Mouse (Mus musculus): ENCODE results near the gene Ccdc181. TPM values are rescaled to one million over a fixed set of nuclear protein-coding genes. Genes with fewer than 3 reads are reported as not detected.

Ccdc181 gene
- polyA plus RNA-seq, 1 experiment, result 18.6 TPM

DNA sequence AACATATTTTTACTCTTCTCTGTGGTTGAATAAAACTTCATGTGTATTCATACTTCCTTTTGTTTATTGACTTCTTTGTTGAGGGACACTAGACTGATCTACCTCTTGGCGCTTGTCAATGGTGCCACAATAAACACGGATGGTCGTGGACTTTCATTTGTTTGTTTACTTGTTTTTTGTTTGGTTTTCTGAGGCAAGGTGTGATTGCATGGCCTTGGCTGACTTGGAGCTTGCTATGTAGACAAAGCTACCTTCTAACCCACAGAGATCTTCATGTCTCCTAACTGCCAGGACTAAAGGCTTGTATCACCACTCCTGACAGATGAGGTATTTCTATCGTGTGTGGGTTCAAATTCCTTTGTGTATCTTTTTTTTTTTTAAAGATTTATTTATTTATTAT lies 48.8 kb downstream of the Ccdc181 start:
- WGBS, result 96% methylated on average over 4 of the region's 4 CpGs
- DNase-seq, result no peak
- TF ChIP-seq POLR2A (IDR thresholded peaks at IDR 0.05; ENCODE audit: borderline replicate concordance, insufficient read depth, low read length), result no peak
- TF ChIP-seq CTCF (IDR thresholded peaks at IDR 0.05; ENCODE audit: borderline replicate concordance, insufficient read depth, low read depth, low read length), result no peak
- no peaks in the 10 kb centered on the region for H3K27me3 ChIP-seq (ENCODE audit: control insufficient read depth, insufficient read depth, low read length)
- H3K27ac ChIP-seq (ENCODE audit: insufficient read depth, low read length), result no peak overlapping the region
- H3K4me1 ChIP-seq (ENCODE audit: control insufficient read depth, insufficient read depth, low read length), result no peaks in the 10 kb centered on the region
- H3K4me3 ChIP-seq (replicated peaks; ENCODE audit: insufficient read depth, low read depth, low read length), result no peak overlapping the region

DNA sequence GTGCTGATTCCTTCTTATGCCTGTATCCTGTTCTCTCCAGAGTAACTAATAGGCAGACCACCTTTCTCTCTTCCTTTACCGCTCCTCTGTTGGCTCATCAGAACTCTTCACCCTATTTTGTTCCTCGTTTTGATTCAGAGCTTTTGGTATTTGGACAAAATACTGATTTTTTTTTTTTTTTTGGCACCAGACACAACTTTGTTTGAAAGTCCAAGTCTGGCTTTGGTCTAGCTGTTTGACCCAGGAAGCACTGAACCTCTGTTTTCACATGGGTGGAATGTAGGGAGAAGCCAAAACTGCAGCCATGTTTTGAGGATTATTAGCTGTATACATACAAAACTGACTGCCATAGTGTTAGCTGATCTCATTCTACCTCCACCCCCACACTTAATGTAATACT lies 49.5 kb downstream of the Ccdc181 start:
- TF ChIP-seq POLR2A (IDR thresholded peaks at IDR 0.05; ENCODE audit: borderline replicate concordance, insufficient read depth, low read length), result no peak
- no peak for TF ChIP-seq CTCF (IDR thresholded peaks at IDR 0.05; ENCODE audit: borderline replicate concordance, insufficient read depth, low read depth, low read length)
- Histone ChIP-seq H3K4me1 (ENCODE audit: control insufficient read depth, insufficient read depth, low read length) (no peaks in the 10 kb centered on the region), H3K27ac (ENCODE audit: insufficient read depth, low read length) (no peak overlapping the region), H3K4me3 (replicated peaks; ENCODE audit: insufficient read depth, low read depth, low read length) (no peak overlapping the region), H3K27me3 (ENCODE audit: control insufficient read depth, insufficient read depth, low read length) (no peaks in the 10 kb centered on the region)
- no peak for DNase-seq
- 73% methylated on average over 2 of the region's 2 CpGs for WGBS

DNA sequence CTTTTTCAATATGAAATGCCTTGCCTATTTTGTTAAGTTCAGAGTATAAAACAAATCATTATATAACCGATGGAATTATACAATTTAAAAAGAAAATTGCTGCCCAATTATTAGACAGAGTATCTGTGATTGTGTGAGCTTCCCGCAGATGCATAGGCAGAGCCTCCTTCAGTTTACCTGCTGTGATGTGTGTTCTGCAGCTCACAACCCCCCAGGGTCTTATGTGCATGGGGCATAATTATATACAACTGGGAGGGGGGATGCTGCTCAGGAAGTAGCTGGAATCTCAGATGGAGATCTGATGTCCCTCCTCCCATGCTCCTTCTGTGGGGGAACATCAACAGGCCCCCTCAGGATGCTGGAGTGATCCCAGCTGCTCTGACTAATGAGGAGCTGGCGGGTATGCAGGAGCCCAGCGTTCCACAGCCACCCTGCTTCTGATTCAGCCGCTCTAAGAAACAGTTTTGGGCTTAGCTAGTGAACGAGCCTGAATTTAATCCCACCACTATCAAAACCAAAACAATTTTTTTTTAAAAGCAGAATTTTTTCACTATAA lies 51.3 kb downstream of the Ccdc181 start:
- TF ChIP-seq CTCF (IDR thresholded peaks at IDR 0.05; ENCODE audit: borderline replicate concordance, insufficient read depth, low read depth, low read length) (no peak), POLR2A (IDR thresholded peaks at IDR 0.05; ENCODE audit: borderline replicate concordance, insufficient read depth, low read length) (no peak)
- Histone ChIP-seq H3K27ac (ENCODE audit: insufficient read depth, low read length) (no peak overlapping the region), H3K27me3 (ENCODE audit: control insufficient read depth, insufficient read depth, low read length) (no peaks in the 10 kb centered on the region), H3K4me3 (replicated peaks; ENCODE audit: insufficient read depth, low read depth, low read length) (no peak overlapping the region), H3K4me1 (ENCODE audit: control insufficient read depth, insufficient read depth, low read length) (no peaks in the 10 kb centered on the region)
- 37% methylated on average over 6 of the region's 6 CpGs for WGBS
- no peak for DNase-seq

DNA sequence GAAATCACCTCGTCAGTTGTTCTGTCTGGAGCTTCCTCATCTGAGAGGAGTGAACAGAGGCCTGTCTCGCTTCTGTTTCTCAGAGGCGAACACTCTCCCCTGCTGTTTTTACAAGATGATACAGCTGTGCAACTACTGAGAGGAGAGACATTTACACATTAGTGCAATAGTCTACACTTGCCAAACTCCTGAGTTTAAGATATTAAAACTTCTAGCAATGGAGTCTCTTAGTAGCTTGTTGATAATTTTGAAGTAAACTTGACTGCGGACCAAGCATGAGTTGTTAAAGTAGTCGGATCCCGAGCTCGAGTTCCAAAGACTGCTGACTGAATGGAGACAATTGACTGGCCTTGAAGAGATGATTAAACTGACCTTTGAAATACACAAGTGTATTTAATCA lies 52.4 kb downstream of the Ccdc181 start:
- TF ChIP-seq POLR2A (IDR thresholded peaks at IDR 0.05; ENCODE audit: borderline replicate concordance, insufficient read depth, low read length), result no peak
- TF ChIP-seq CTCF (IDR thresholded peaks at IDR 0.05; ENCODE audit: borderline replicate concordance, insufficient read depth, low read depth, low read length), result no peak
- Histone ChIP-seq H3K27ac (ENCODE audit: insufficient read depth, low read length) (no peak overlapping the region), H3K27me3 (ENCODE audit: control insufficient read depth, insufficient read depth, low read length) (no peaks in the 10 kb centered on the region), H3K4me1 (ENCODE audit: control insufficient read depth, insufficient read depth, low read length) (no peaks in the 10 kb centered on the region), H3K4me3 (replicated peaks; ENCODE audit: insufficient read depth, low read depth, low read length) (no peak overlapping the region)
- no peak for DNase-seq
- 75% methylated on average over 7 of the region's 7 CpGs for WGBS

DNA sequence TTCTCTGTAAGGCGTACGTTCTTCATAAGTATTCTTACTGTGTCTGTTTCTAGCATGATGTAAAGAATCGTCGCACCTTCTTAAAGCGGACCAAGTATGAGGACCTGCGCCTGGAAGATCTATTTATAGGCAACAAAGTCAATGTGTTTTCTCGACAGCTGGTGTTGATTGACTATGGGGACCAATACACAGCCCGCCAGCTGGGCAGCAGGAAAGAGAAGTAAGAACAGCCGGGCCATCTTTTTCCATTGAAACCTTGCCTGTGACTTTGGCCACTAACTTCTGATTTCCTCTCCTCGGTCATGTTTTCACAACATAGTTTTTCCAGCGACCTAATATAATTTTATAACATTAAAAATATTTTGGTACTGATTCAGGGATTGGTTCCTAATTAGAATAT lies 57.2 kb downstream of the Ccdc181 start:
- WGBS, result 85% methylated on average over 11 of the region's 11 CpGs
- Histone ChIP-seq H3K27me3 (ENCODE audit: control insufficient read depth, insufficient read depth, low read length) (no peaks in the 10 kb centered on the region), H3K27ac (ENCODE audit: insufficient read depth, low read length) (no peak overlapping the region), H3K4me1 (ENCODE audit: control insufficient read depth, insufficient read depth, low read length) (no peaks in the 10 kb centered on the region), H3K4me3 (replicated peaks; ENCODE audit: insufficient read depth, low read depth, low read length) (no peak overlapping the region)
- TF ChIP-seq POLR2A (IDR thresholded peaks at IDR 0.05; ENCODE audit: borderline replicate concordance, insufficient read depth, low read length) (no peak), CTCF (IDR thresholded peaks at IDR 0.05; ENCODE audit: borderline replicate concordance, insufficient read depth, low read depth, low read length) (no peak)
- DNase-seq, result no peak

DNA sequence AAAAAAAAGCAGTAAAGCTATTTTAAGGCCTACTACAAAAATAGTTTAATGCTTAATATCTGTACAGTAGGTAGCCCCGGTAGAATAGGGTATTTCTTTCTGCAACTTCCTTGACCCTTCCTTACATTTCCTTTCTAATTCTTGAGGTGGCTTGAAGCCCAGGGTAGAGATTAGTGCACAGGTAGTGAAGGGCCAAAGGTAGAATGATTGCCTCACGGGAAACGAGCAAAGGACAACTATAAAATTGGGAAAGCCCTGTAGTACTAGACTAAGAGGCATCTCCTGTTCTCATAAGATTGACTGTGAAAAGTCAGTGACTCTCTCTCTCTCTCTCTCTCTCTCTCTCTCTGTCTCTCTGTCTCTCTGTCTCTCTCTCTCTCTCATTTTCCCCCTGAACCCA lies 60.0 kb downstream of the Ccdc181 start:
- no peak for DNase-seq

DNA sequence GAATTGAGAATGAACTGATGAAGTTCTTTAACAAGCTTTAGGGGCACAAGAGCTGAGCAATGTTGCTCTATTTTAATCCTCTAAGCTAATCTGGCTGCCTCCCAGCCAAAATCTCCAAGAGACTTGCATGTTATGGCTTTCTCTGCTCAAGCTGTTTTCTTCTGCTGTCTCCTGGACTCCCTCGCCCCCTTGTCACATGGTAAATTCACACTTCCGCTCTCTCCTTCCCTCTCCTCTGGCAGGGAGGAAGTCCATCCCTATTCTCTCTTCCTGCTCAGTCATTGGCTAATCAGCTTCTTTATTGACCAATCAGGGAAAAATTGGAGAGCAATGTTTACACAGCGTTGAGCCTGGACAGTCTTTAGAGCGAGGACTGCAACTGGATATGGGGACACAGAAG lies 60.5 kb downstream of the Ccdc181 start:
- Histone ChIP-seq H3K27me3 (ENCODE audit: control insufficient read depth, insufficient read depth, low read length) (no peaks in the 10 kb centered on the region), H3K4me3 (replicated peaks; ENCODE audit: insufficient read depth, low read depth, low read length) (no peak overlapping the region), H3K27ac (ENCODE audit: insufficient read depth, low read length) (no peak overlapping the region), H3K4me1 (ENCODE audit: control insufficient read depth, insufficient read depth, low read length) (no peaks in the 10 kb centered on the region)
- TF ChIP-seq CTCF (IDR thresholded peaks at IDR 0.05; ENCODE audit: borderline replicate concordance, insufficient read depth, low read depth, low read length), result no peak
- no peak for TF ChIP-seq POLR2A (IDR thresholded peaks at IDR 0.05; ENCODE audit: borderline replicate concordance, insufficient read depth, low read length)
- DNase-seq, result no peak
- WGBS, result 87% methylated on average over 4 of the region's 4 CpGs

More for the DNA sequence above, 60.0 kb downstream of the Ccdc181 start:
- H3K4me1 ChIP-seq (ENCODE audit: control insufficient read depth, insufficient read depth, low read length), result no peaks in the 10 kb centered on the region
- no peak overlapping the region for H3K27ac ChIP-seq (ENCODE audit: insufficient read depth, low read length)
- WGBS, result 91% methylated on average over 3 of the region's 3 CpGs
- H3K27me3 ChIP-seq (ENCODE audit: control insufficient read depth, insufficient read depth, low read length), result no peaks in the 10 kb centered on the region
- TF ChIP-seq CTCF (IDR thresholded peaks at IDR 0.05; ENCODE audit: borderline replicate concordance, insufficient read depth, low read depth, low read length), result no peak
- no peak for TF ChIP-seq POLR2A (IDR thresholded peaks at IDR 0.05; ENCODE audit: borderline replicate concordance, insufficient read depth, low read length)
- H3K4me3 ChIP-seq (replicated peaks; ENCODE audit: insufficient read depth, low read depth, low read length), result no peak overlapping the region

Other genes starting within 250 kb of the Ccdc181 start
- gene Sele, start 227.4 kb upstream of the Ccdc181 start, polyA plus RNA-seq (2012; rRNA removed), result 0.05 TPM in 1 of 2 replicates, not detected in the other
- 0.15 and 0.27 TPM in 2 replicates for gene Sell, start 213.6 kb upstream of the Ccdc181 start, polyA plus RNA-seq (2012; rRNA removed)
- gene Selp, start 160.3 kb upstream of the Ccdc181 start, polyA plus RNA-seq (2012; rRNA removed), result not detected in 2 replicates
- gene F5, start 123.7 kb upstream of the Ccdc181 start, polyA plus RNA-seq (2012; rRNA removed), result 1.1 and 2.5 TPM in 2 replicates
- 17.2 and 19.2 TPM in 2 replicates for gene Slc19a2, start 26.5 kb upstream of the Ccdc181 start, polyA plus RNA-seq (2012; rRNA removed)
- gene Nme7, start 28.5 kb downstream of the Ccdc181 start, polyA plus RNA-seq (2012; rRNA removed), result 12.2 and 13.6 TPM in 2 replicates
- 19.2 and 20.6 TPM in 2 replicates for gene Blzf1, start 31.9 kb downstream of the Ccdc181 start, polyA plus RNA-seq (2012; rRNA removed)
- 1,554 and 1,580 TPM in 2 replicates for gene Atp1b1, start 182.8 kb downstream of the Ccdc181 start, polyA plus RNA-seq (2012; rRNA removed)